Mouse (Mus musculus) hindbrain, embryonic 10.5 days (tissue): ENCODE data around the gene Olfr1359. TPM values are rescaled to one million over a fixed set of nuclear protein-coding genes. Genes with fewer than 3 reads are reported as not detected.
"Not testable (repeated sequence)": the region's sequence is repeated elsewhere in the genome, so short reads cannot be mapped to it uniquely, and the experiment has no call there.

Experiments
- DNase-seq: peaks from one replicate; pipeline ENCODE4 v3.0.0-alpha.2; 2017; ENCODE audit warnings: low spot score
- H3K27ac ChIP-seq: fragments of 300-500 bp; sonication (generic); 2 replicates; pipeline ENCODE4 v1.5.1; 2016; ENCODE audit warnings: mild to moderate bottlenecking, moderate library complexity
- H3K27me3 ChIP-seq: fragments of 300-500 bp; sonication (generic); 2 replicates; pipeline ENCODE4 v1.6.1; 2016; ENCODE audit warnings: mild to moderate bottlenecking; ENCODE audit not compliant: poor library complexity, insufficient read depth, severe bottlenecking
- H3K36me3 ChIP-seq: fragments of 300-500 bp; sonication (generic); 2 replicates; pipeline ENCODE4 v1.6.1; 2016; ENCODE audit warnings: mild to moderate bottlenecking, moderate library complexity
- H3K4me1 ChIP-seq: fragments of 300-500 bp; sonication (generic); replicated peaks from 2 replicates; pipeline ENCODE4 v1.6.1; 2016; ENCODE audit warnings: mild to moderate bottlenecking
- H3K4me3 ChIP-seq: fragments of 300-500 bp; sonication (generic); 2 replicates; pipeline ENCODE4 v1.5.1; 2016; ENCODE audit warnings: mild to moderate bottlenecking, moderate library complexity
- H3K9me3 ChIP-seq: fragments of 300-500 bp; sonication (generic); 2 replicates; pipeline ENCODE4 v1.6.1; 2016; ENCODE audit warnings: mild to moderate bottlenecking, moderate library complexity
- WGBS: fragments of 180-500 bp; shearing (Covaris S2); methylation state at CpG from one replicate; pipeline ENCODE4 v1.1.7; 2016; 5-methylcytosine and 5-hydroxymethylcytosine counted together
- polyA plus RNA-seq: library from polyadenylated mRNA; unstranded; fragments of >200 nt; fragmentation: Nextera tagmentation; extraction: Ambion mirVana; gene quantifications from 2 replicates; pipeline ENCODE4 v1.2.1, GENCODE M21; 2016

Gene Olfr1359
- polyA plus RNA-seq, 1 experiment from 2014 or later: not detected

GRCm38 (mm10) chr13:21734906-21735767 lies 37.2 kb downstream of the Olfr1359 start, which contains the start of gene Hist1h4j:
Gene Hist1h4j, plus strand, starts transcription at chr13:21735064.
- WGBS: under 1% methylated on average over 49 of the region's 56 CpGs
- not testable (repeated sequence) for H3K9me3 ChIP-seq, H3K27me3 ChIP-seq, H3K36me3 ChIP-seq
- peak; percentile 95 for DNase-seq
- peak within 1 kb of the TSS; percentile 59 for H3K4me3 ChIP-seq
- peak within 1 kb of the TSS; percentile 99 for H3K27ac ChIP-seq
- H3K4me1 ChIP-seq: peaks cover 20% of the 10 kb centered on the region

GRCm38 (mm10) chr13:21745006-21745405 lies 47.1 kb downstream of the Olfr1359 start:
- H3K36me3 ChIP-seq: no peaks in the 10 kb centered on the region
- H3K4me3 ChIP-seq: no peak overlapping the region
- WGBS: 98% methylated on average over 1 of the region's 1 CpGs
- no peaks in the 10 kb centered on the region for H3K9me3 ChIP-seq
- no peak for DNase-seq
- no peaks in the 10 kb centered on the region for H3K27me3 ChIP-seq
- H3K4me1 ChIP-seq: peaks cover 20% of the 10 kb centered on the region
- no peak overlapping the region for H3K27ac ChIP-seq

DNA sequence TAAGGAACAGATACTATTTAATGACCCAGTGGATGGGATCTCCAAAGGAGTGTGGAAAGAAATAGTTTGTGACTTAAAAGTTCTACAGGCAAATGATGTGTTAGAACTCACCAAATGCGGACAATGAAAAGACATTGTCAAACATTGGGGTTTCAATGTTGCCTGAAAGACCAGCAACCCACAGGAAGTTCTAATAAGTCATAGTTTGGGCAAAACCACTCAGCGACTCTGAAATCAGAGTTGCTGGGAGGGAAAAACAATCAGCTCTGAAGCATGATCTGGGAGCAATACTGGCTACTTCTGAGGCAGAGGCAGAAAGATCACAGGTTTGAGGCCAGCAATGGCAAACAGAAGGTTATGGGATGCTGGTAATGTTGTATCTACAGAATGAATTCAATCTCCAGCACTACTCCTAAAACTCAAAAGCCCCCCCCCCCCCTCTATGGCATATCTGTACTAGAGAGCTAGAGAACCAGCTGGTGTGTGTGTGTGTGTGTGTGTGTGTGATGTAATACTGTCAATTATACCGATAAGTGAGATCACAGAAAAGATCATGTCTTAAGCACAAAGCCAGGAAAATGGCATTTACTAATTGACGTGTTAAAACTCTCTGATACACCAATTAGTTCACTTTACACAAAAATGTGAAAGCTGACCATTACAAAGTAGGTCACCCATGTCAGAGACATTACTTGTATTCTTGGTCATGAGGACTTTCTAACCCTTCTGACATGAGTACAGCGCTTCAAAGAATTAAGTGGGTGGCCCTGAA lies 51.7 kb downstream of the Olfr1359 start:
- DNase-seq: peak; percentile 58
- 5% methylated on average over 5 of the region's 5 CpGs for WGBS
- H3K27ac ChIP-seq: peak overlapping the region; percentile 95

DNA sequence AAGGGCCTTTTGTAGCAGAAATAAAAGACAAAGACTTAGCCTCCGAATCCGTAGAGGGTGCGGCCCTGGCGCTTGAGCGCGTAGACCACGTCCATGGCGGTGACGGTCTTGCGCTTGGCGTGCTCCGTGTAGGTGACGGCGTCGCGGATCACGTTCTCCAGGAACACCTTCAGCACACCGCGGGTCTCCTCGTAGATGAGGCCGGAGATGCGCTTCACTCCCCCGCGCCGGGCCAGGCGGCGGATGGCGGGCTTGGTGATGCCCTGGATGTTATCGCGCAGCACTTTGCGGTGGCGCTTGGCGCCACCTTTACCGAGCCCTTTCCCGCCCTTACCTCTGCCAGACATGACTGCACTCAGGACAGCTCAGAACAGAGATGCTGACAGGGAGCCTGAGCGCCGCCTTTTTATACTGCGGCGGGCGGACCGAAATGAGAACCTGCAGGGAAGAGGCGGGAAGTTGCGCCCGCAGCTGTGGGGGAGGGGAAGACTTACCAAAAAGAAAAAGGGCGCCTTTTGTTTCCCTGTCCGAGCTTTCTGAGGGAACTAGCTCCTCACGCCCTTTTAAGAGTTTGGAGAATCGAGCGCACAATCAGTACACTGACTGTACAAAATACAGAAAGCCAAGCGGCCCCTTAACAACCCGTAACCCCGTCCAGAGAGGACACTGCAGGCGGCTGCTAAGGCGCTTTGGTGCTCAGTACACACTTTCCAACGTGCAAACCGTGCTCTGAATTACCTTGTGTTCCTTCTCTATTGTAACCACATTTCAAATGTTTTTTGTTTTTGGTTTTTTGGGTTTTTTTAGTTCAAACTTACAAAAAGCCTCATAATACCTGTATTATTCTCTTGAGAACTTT lies 52.5 kb downstream of the Olfr1359 start, which contains the start of gene Hist1h4k:
TSS of gene Hist1h4k (minus strand) at position 347 of the 859 bp plus-strand sequence.
- Histone ChIP-seq H3K27ac (peak within 1 kb of the TSS; percentile 95), H3K4me1 (peaks cover 57% of the 10 kb centered on the region), H3K4me3 (peak within 1 kb of the TSS; percentile 65)
- not testable (repeated sequence) for H3K27me3 ChIP-seq, H3K36me3 ChIP-seq, H3K9me3 ChIP-seq
- WGBS: under 1% methylated on average over 52 of the region's 56 CpGs
- DNase-seq: peak; percentile 94

More for the DNA sequence above, 51.7 kb downstream of the Olfr1359 start:
- Histone ChIP-seq H3K4me1 (peaks cover 49% of the 10 kb centered on the region), H3K9me3 (no peaks in the 10 kb centered on the region), H3K36me3 (no peaks in the 10 kb centered on the region), H3K27me3 (no peaks in the 10 kb centered on the region), H3K4me3 (peak overlapping the region; percentile 65)

DNA sequence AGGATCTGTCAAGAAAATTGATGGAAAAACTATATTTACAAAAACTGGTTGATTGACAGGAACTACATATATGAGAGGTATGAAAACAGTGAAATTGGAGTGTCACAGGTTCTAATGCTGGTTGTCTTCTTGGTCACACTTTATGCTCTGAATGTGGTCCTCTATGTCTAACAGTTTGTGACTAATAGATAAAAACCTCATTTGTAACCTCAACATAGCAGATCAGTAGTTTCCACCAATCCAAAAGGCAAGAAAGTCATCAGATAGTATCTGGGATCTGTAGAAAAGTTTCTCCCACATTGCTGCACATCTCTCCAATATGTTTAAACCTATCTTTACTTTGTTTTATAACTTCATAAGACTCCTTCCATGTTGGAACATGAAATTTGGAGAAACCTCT lies 53.5 kb downstream of the Olfr1359 start:
- Histone ChIP-seq H3K36me3 (no peaks in the 10 kb centered on the region), H3K27me3 (no peaks in the 10 kb centered on the region), H3K4me1 (peaks cover 62% of the 10 kb centered on the region), H3K27ac (peak overlapping the region; percentile 95), H3K4me3 (0 out of 2 replicates have a peak overlapping the region, but pooled peaks have one; percentile 54), H3K9me3 (no peaks in the 10 kb centered on the region)
- no peak for DNase-seq

DNA sequence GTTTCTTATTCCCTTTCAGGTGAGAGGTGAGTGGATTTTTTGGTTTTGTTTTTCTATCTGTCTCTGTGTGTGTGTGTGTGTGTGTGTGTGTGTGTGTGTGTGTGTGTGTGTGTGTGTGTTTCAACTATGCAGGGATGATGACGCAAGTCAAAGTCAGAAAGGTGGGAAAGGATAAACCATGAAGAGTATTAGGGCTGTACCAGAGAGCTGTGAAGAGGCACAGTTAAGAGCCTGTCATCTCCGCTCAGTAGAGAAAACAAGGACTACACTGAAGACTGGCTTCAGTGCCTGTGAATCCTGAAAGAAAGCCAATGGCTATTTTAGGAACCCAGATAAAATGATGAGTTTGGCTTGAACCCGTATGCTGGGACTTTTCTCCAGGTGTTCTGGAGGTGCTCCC lies 53.9 kb downstream of the Olfr1359 start:
- no peak for DNase-seq
- Histone ChIP-seq H3K4me1 (peaks cover 62% of the 10 kb centered on the region), H3K27me3 (no peaks in the 10 kb centered on the region), H3K36me3 (no peaks in the 10 kb centered on the region), H3K9me3 (no peaks in the 10 kb centered on the region), H3K27ac (peak overlapping the region; percentile 95), H3K4me3 (peak overlapping the region; percentile 54)
- 74% methylated on average over 3 of the region's 3 CpGs for WGBS

DNA sequence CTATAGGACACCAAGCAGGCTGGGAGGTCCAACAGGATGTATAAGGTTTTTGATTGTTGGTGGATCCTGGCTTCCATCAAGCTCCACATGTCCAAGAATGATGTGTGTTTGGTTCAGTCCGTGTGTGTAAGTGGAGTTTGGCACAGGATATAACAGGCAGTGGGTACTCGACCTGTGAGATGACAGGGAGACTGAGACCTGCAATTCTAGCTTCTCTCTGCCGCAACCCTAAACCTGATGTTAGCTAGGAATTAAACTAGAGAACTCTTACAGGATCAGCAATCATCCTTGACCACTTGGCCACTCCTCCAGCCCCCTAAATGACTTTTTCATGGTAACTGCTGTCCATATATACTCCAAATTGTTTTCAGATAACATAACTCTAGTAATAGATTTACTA lies 54.4 kb downstream of the Olfr1359 start:
- Histone ChIP-seq H3K4me3 (peak overlapping the region; percentile 54), H3K36me3 (no peaks in the 10 kb centered on the region), H3K27ac (peak overlapping the region; percentile 95), H3K4me1 (peaks cover 60% of the 10 kb centered on the region), H3K9me3 (no peaks in the 10 kb centered on the region), H3K27me3 (no peaks in the 10 kb centered on the region)
- DNase-seq: peak; percentile 28
- 50% methylated on average over 3 of the region's 3 CpGs for WGBS

- peak overlapping the region; percentile 95 for H3K27ac ChIP-seq
- peak overlapping the region; percentile 54 for H3K4me3 ChIP-seq
- WGBS: 3% methylated on average over 10 of the region's 10 CpGs
- DNase-seq: peak; percentile 18
- no peaks in the 10 kb centered on the region for H3K36me3 ChIP-seq
- H3K9me3 ChIP-seq: no peaks in the 10 kb centered on the region
- peaks cover 57% of the 10 kb centered on the region for H3K4me1 ChIP-seq
- H3K27me3 ChIP-seq: no peaks in the 10 kb centered on the region
These were observed 55.2 kb downstream of the Olfr1359 start for GRCm38 (mm10) chr13:21753051-21753523.

- H3K4me1 ChIP-seq: peaks cover 51% of the 10 kb centered on the region
- DNase-seq: peak; percentile 77
- H3K4me3 ChIP-seq: peak within 1 kb of the TSS; percentile 55
- H3K36me3 ChIP-seq, H3K9me3 ChIP-seq, H3K27me3 ChIP-seq: not testable (repeated sequence)
- peak within 1 kb of the TSS; percentile 95 for H3K27ac ChIP-seq
- under 1% methylated on average over 50 of the region's 50 CpGs for WGBS
These were observed 55.8 kb downstream of the Olfr1359 start, which contains the start of the genes Hist1h2ak and Hist1h2bn for GRCm38 (mm10) chr13:21753524-21754285. Gene Hist1h2ak, minus strand, starts transcription at chr13:21753827. Gene Hist1h2bn, plus strand, starts transcription at chr13:21754123.

- 1% methylated on average over 26 of the region's 26 CpGs for WGBS
- DNase-seq: peak; percentile 51
- not testable (repeated sequence) for H3K9me3 ChIP-seq
These were observed 56.5 kb downstream of the Olfr1359 start for GRCm38 (mm10) chr13:21754294-21755001.

DNA sequence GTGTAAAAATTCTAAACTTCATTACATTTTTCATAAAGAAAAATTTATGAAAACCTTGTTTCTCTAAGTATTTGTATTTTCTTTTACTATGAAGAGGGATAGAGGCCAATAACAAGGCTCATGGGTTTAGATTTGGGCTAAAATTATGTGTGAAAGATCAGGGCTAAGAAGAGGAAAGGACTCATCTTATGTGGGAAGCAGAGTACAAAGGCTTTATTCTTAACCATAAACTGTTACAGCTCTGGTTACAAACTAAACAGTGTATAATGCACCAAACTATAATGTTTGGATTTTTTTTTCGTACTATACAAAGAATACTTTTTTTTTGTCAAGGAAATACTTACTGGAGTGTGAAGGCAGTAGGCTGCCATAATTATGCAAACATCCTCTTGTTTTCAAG lies 57.8 kb downstream of the Olfr1359 start:
- peaks cover 41% of the 10 kb centered on the region for H3K4me1 ChIP-seq
- H3K4me3 ChIP-seq: peak overlapping the region; percentile 55; the same call in 1 of the 2 replicates
- H3K27me3 ChIP-seq: no peaks in the 10 kb centered on the region
- no peak for DNase-seq
- H3K36me3 ChIP-seq: no peaks in the 10 kb centered on the region
- H3K9me3 ChIP-seq: no peaks in the 10 kb centered on the region
- H3K27ac ChIP-seq: peak overlapping the region; percentile 89
- 79% methylated on average over 1 of the region's 1 CpGs for WGBS

More at GRCm38 (mm10) chr13:21754294-21755001, 56.5 kb downstream of the Olfr1359 start:
- Histone ChIP-seq H3K27ac (peak overlapping the region; percentile 89), H3K4me3 (peak overlapping the region; percentile 55), H3K4me1 (peaks cover 44% of the 10 kb centered on the region)
- not testable (repeated sequence) for H3K36me3 ChIP-seq, H3K27me3 ChIP-seq
